In genomic region chr19:26181774-26182173, GRCm38 (mm10) we compare ENCODE assay signal across 8 mouse cellular contexts.
DNase-seq lines count a peak whose midpoint lies in the region; ATAC-seq and TF ChIP-seq lines count a peak whose summit lies in the region.

No protein-coding gene starts in this region.

- WGBS in forebrain, embryonic 15.5 days = 24% methylated on average over 4 of the region's 4 CpGs

- H3K36me3 ChIP-seq in ES-E14 (ENCODE audit: control insufficient read depth, insufficient read depth, low read length, poor library complexity, severe bottlenecking) = no peaks in the 10 kb centered on the region
- H3K36me3 ChIP-seq in forebrain, embryonic 15.5 days = no peaks in the 10 kb centered on the region

- H3K9ac ChIP-seq in ES-E14 (ENCODE audit: insufficient read depth, low read depth, low read length, poor library complexity, severe bottlenecking) = no peak overlapping the region
- no peak overlapping the region for H3K9ac ChIP-seq in forebrain, embryonic 15.5 days (replicated peaks)

- H3K4me3 ChIP-seq in ES-E14 (ENCODE audit: insufficient read depth in 1 of 2, low read depth in 1 of 2, low read length in 2 of 2, poor library complexity in 1 of 2, severe bottlenecking in 1 of 2) = no peak overlapping the region
- H3K4me3 ChIP-seq in forebrain, embryonic 15.5 days = no peak overlapping the region

- no peak overlapping the region for H3K27ac ChIP-seq in ES-E14 (ENCODE audit: insufficient read depth, low read depth, low read length, poor library complexity, severe bottlenecking)
- H3K27ac ChIP-seq in forebrain, embryonic 15.5 days (replicated peaks) = no peak overlapping the region

- DNase-seq in adrenal gland, adult (ENCODE audit: inconsistent age in 2 of 2, low spot score in 1 of 2) = peak; percentile 3 to 40
- no peak for DNase-seq in adrenal gland, adult 8-10 months
- DNase-seq in layer of hippocampus, adult 11-12 months (ENCODE audit: low spot score) = peak; percentile 12
- no peak for DNase-seq in layer of hippocampus, postnatal 25 days (ENCODE audit: extremely low spot score in 1 of 2, low spot score in 1 of 2)
- DNase-seq in ES-E14 (ENCODE audit: low read depth, low spot score) (peak; percentile 39), adipocyte (ENCODE audit: low spot score) (no peak)
- DNase-seq in spleen, postnatal 14 days (ENCODE audit: low spot score in 2 of 2) = no peak

- H3K9me3 ChIP-seq in ES-E14 (ENCODE audit: control insufficient read depth, insufficient read depth, low read depth, low read length) = no peaks in the 10 kb centered on the region
- no peaks in the 10 kb centered on the region for H3K9me3 ChIP-seq in forebrain, embryonic 15.5 days

- H3K27me3 ChIP-seq in forebrain, embryonic 15.5 days = no peaks in the 10 kb centered on the region

- in situ Hi-C loops in ES-E14 (cut with MboI; ENCODE audit: low sequenced_read_pairs in 2 of 2, unreplicated experiment in 2 of 2) = loop anchor here in 1 of 2 experiments (25.0 kb wide), 1 partner anchor 494 kb away; no protein-coding TSS in a partner anchor

- no peak overlapping the region for H3K4me2 ChIP-seq in forebrain, embryonic 15.5 days (replicated peaks)

- H3K4me1 ChIP-seq in ES-E14 (ENCODE audit: control insufficient read depth in 2 of 2, insufficient read depth in 2 of 2, low read length in 2 of 2, poor library complexity in 1 of 2) = no peaks in the 10 kb centered on the region
- H3K4me1 ChIP-seq in forebrain, embryonic 15.5 days = peaks cover 7% of the 10 kb centered on the region; the same call in 1 of the 2 replicates

- ATAC-seq in forebrain, embryonic 15.5 days (replicated peaks) = 0 out of 2 replicates have a peak, but pooled peaks have one; percentile 23

TF ChIP-seq in ES-E14, 5 proteins besides CTCF, POLR2A, EP300 and RAD21:
- TF ChIP-seq ZC3H11A (IDR thresholded peaks at IDR 0.05; ENCODE audit: borderline replicate concordance, low read depth, low read length) (peak; percentile 72; the same call in 1 of the 2 replicates), CHD2 (IDR thresholded peaks at IDR 0.05; ENCODE audit: low read depth, low read length) (no peak)

Comparison
In these comparisons a context has a peak if more than half of its experiments do, and no peak if none do; other contexts are left out.
1. DNase-seq: peak in adrenal gland, adult (2 of 2), layer of hippocampus, adult 11-12 months (single experiment) and ES-E14 (single experiment); none in adrenal gland, adult 8-10 months (single experiment), layer of hippocampus, postnatal 25 days (0 of 2), spleen, postnatal 14 days (0 of 2) and adipocyte (single experiment).